In genomic region chr7:45668921-45669320, GRCm38 (mm10) we compare ENCODE assay signal across 16 mouse cellular contexts. TPM values are rescaled to one million over a fixed set of nuclear protein-coding genes. Genes with fewer than 3 reads are reported as not detected.
A peak's percentile ranks its signal among the peaks of the same experiment; 100 is the strongest.
DNase-seq lines count a peak whose midpoint lies in the region; ATAC-seq and TF ChIP-seq lines count a peak whose summit lies in the region.
"Had no signal": no experiment of that assay in that cellular context is flagged by ENCODE, and none has a peak within 500 bp of the region (broad histone marks: within the 10 kb centered on the region; RNA-seq: fewer than 3 reads in every experiment).

No protein-coding gene starts in this region.

- TF ChIP-seq CTCF in heart, adult 2 months (IDR thresholded peaks at IDR 0.05), result peak; percentile 59
- TF ChIP-seq CTCF in liver, embryonic 14.5 days (IDR thresholded peaks at IDR 0.05; ENCODE audit: low read depth), result peak; percentile 41
- peak; percentile 54 for TF ChIP-seq CTCF in E14TG2a.4 (conservative IDR thresholded peaks at IDR 0.05; ENCODE audit: low read length)
- TF ChIP-seq CTCF in brain, embryonic 14.5 days (IDR thresholded peaks at IDR 0.05; ENCODE audit: borderline replicate concordance, extremely low read depth, insufficient read depth, insufficient read length), result peak; percentile 11; the same call in 1 of the 2 replicates

- no peaks in the 10 kb centered on the region for H3K27me3 ChIP-seq in heart, adult 2 months (ENCODE audit: control insufficient read depth, insufficient read depth, low read length)
- no peaks in the 10 kb centered on the region for H3K27me3 ChIP-seq in liver, embryonic 14.5 days (ENCODE audit: control insufficient read depth, insufficient read depth, low read length)
- H3K27me3 ChIP-seq in E14TG2a.4 (ENCODE audit: insufficient read depth, low read length), result peaks cover 16% of the 10 kb centered on the region; the same call in 1 of the 2 replicates
- H3K27me3 ChIP-seq in limb, embryonic 10.5 days (ENCODE audit: low read depth, poor library complexity, severe bottlenecking), result no peaks in the 10 kb centered on the region
- H3K27me3 ChIP-seq: forebrain, embryonic 13.5 days; limb, embryonic 15.5 days; midbrain, embryonic 15.5 days had no signal

- H3K36me3 ChIP-seq in heart, adult 2 months (ENCODE audit: control insufficient read depth, insufficient read depth, low read length), result no peaks in the 10 kb centered on the region
- H3K36me3 ChIP-seq in liver, embryonic 14.5 days (replicated peaks; ENCODE audit: control insufficient read depth, insufficient read depth, low read depth), result no peaks in the 10 kb centered on the region
- no peaks in the 10 kb centered on the region for H3K36me3 ChIP-seq in E14TG2a.4 (ENCODE audit: insufficient read depth, low read length)
- no peaks in the 10 kb centered on the region for H3K36me3 ChIP-seq in limb, embryonic 10.5 days
- H3K36me3 ChIP-seq: limb, embryonic 15.5 days; midbrain, embryonic 15.5 days had no signal

- no peaks in the 10 kb centered on the region for H3K79me2 ChIP-seq in heart, adult 2 months (replicated peaks; ENCODE audit: control insufficient read depth, insufficient read depth, low read length)

- intact Hi-C loops in heart, adult 2 months (cut with DNase I), result no loop called here

- H3K4me1 ChIP-seq in heart, adult 2 months (ENCODE audit: control insufficient read depth, insufficient read depth, low read length), result no peaks in the 10 kb centered on the region
- H3K4me1 ChIP-seq in liver, embryonic 14.5 days (replicated peaks; ENCODE audit: control insufficient read depth in 2 of 2, insufficient read depth in 2 of 2, low read length in 1 of 2), result peaks cover 0 to 5% of the 10 kb centered on the region in 2 experiments; a peak in 1 of 4 replicates
- peaks cover 27% of the 10 kb centered on the region for H3K4me1 ChIP-seq in E14TG2a.4 (replicated peaks; ENCODE audit: low read depth, low read length)
- peaks cover 20% of the 10 kb centered on the region for H3K4me1 ChIP-seq in limb, embryonic 10.5 days
- H3K4me1 ChIP-seq: forebrain, embryonic 13.5 days; midbrain, embryonic 15.5 days had no signal

- no peak overlapping the region for H3K27ac ChIP-seq in heart, adult 2 months
- no peak overlapping the region for H3K27ac ChIP-seq in liver, embryonic 14.5 days
- no peak overlapping the region for H3K27ac ChIP-seq in limb, embryonic 10.5 days
- H3K27ac ChIP-seq: forebrain, embryonic 13.5 days; limb, embryonic 15.5 days; macrophage; midbrain, embryonic 15.5 days had no signal

- no peak for TF ChIP-seq EP300 in heart, adult 2 months (IDR thresholded peaks at IDR 0.05; ENCODE audit: insufficient read depth, low read depth, low read length)
- no peak for TF ChIP-seq EP300 in liver, embryonic 14.5 days (IDR thresholded peaks at IDR 0.05; ENCODE audit: low read depth)

- WGBS in heart, adult 2 months, result 96% methylated on average over 9 of the region's 9 CpGs
- 82% methylated on average over 9 of the region's 9 CpGs for WGBS in liver, embryonic 14.5 days (ENCODE audit: insufficient replicate concordance)
- 96% methylated on average over 9 of the region's 9 CpGs for WGBS in limb, embryonic 10.5 days

- H3K9ac ChIP-seq in heart, adult 2 months (ENCODE audit: low read depth, low read length), result no peak overlapping the region
- no peak overlapping the region for H3K9ac ChIP-seq in liver, embryonic 14.5 days (replicated peaks)
- H3K9ac ChIP-seq: forebrain, embryonic 13.5 days; limb, embryonic 15.5 days; midbrain, embryonic 15.5 days had no signal

- no peak for TF ChIP-seq POLR2A in heart, adult 2 months (IDR thresholded peaks at IDR 0.05; ENCODE audit: insufficient read depth, low read depth, low read length)
- no peak for TF ChIP-seq POLR2A in brain, embryonic 14.5 days (IDR thresholded peaks at IDR 0.05; ENCODE audit: borderline replicate concordance, extremely low read depth, insufficient read depth, insufficient read length, poor library complexity, severe bottlenecking)

- no peaks in the 10 kb centered on the region for H3K9me3 ChIP-seq in liver, embryonic 14.5 days (ENCODE audit: control insufficient read depth, low read length)
- peaks cover 13% of the 10 kb centered on the region for H3K9me3 ChIP-seq in E14TG2a.4 (ENCODE audit: low read length)
- no peaks in the 10 kb centered on the region for H3K9me3 ChIP-seq in limb, embryonic 10.5 days (replicated peaks)
- H3K9me3 ChIP-seq: forebrain, embryonic 13.5 days; limb, embryonic 15.5 days; midbrain, embryonic 15.5 days had no signal

- no peak overlapping the region for H3K4me3 ChIP-seq in heart, adult 2 months
- no peak overlapping the region for H3K4me3 ChIP-seq in liver, embryonic 14.5 days (ENCODE audit: insufficient read depth in 1 of 2, low read depth in 2 of 2, low read length in 2 of 2)
- H3K4me3 ChIP-seq in E14TG2a.4 (replicated peaks; ENCODE audit: low read length), result no peak overlapping the region
- no peak overlapping the region for H3K4me3 ChIP-seq in limb, embryonic 10.5 days
- H3K4me3 ChIP-seq: forebrain, embryonic 13.5 days; limb, embryonic 15.5 days; midbrain, embryonic 15.5 days had no signal

- no peak overlapping the region for H3K4me2 ChIP-seq in liver, embryonic 14.5 days (ENCODE audit: low read depth)
- H3K4me2 ChIP-seq: forebrain, embryonic 13.5 days; limb, embryonic 15.5 days; midbrain, embryonic 15.5 days had no signal

- no peak for DNase-seq in heart, adult 2 months
- no peak for DNase-seq in heart, adult 8-10 months (ENCODE audit: low spot score)
- DNase-seq in liver, embryonic 14.5 days (ENCODE audit: low read depth in 3 of 3, low spot score in 3 of 3), result no peak
- no peak for DNase-seq in liver
- DNase-seq in brain, embryonic 14.5 days (ENCODE audit: low read depth), result no peak
- DNase-seq in limb, embryonic 10.5 days (ENCODE audit: low spot score), result no peak
- DNase-seq in thymus, postnatal 10 days (ENCODE audit: low spot score in 2 of 2), result no peak
- DNase-seq: cerebellum, adult 18-20 months; heart, adult 18-20 months; heart, postnatal 14 days had no signal

- ATAC-seq in liver, embryonic 14.5 days (ENCODE audit: insufficient read depth), result no peak
- ATAC-seq: forebrain, embryonic 13.5 days; hindbrain, embryonic 16.5 days; midbrain, embryonic 15.5 days had no signal

RNA-seq across cellular contexts. Expression of gene Fut2, which starts 2.7 kb away (rescaled TPM):
- under 1 TPM; 0.50 to 0.60 TPM for total RNA-seq in heart, adult 2 months (2021)
- 1.1 and 1.9 TPM in 2 replicates for polyA plus RNA-seq in heart, adult 2 months (2012; rRNA removed)
- total RNA-seq in heart, adult 8-10 months (2022), result 1 to 10 TPM in 1 of 4 experiments, under 1 TPM in 3; 0.19 to 1.5 (median 0.58) TPM
- 0.17 TPM in 1 of 2 replicates, not detected in the other for polyA plus RNA-seq in liver, embryonic 14.5 days (2012; rRNA removed)
- not detected in 2 replicates for polyA plus RNA-seq in liver, embryonic 14.5 days (2014; fragmentation: Nextera tagmentation; extraction: Ambion mirVana)
- 0.10 and 0.16 TPM in 2 replicates for polyA plus RNA-seq in brain, embryonic 14.5 days (2012; rRNA removed)
- polyA plus RNA-seq in limb, embryonic 10.5 days (2016; fragmentation: Nextera tagmentation; extraction: Ambion mirVana), result 0.16 and 0.21 TPM in 2 replicates
- polyA plus RNA-seq: forebrain, embryonic 13.5 days; macrophage had no signal

RNA-seq across cellular contexts. Expression of gene Ntn5, which starts 14.9 kb away (rescaled TPM):
- total RNA-seq in heart, adult 2 months (2021), result under 1 TPM; 0.18 to 0.26 TPM
- 0.47 TPM in 1 of 2 replicates, not detected in the other for polyA plus RNA-seq in heart, adult 2 months (2012; rRNA removed)
- under 1 TPM in 2 of 4 experiments, not detected in 2; 0.22 to 0.25 TPM for total RNA-seq in heart, adult 8-10 months (2022)
- polyA plus RNA-seq in liver, embryonic 14.5 days (2012; rRNA removed), result 0.04 TPM in 1 of 2 replicates, not detected in the other
- polyA plus RNA-seq in liver, embryonic 14.5 days (2014; fragmentation: Nextera tagmentation; extraction: Ambion mirVana), result not detected in 2 replicates
- polyA plus RNA-seq in brain, embryonic 14.5 days (2012; rRNA removed), result 0.64 and 2.1 TPM in 2 replicates
- polyA plus RNA-seq in limb, embryonic 10.5 days (2016; fragmentation: Nextera tagmentation; extraction: Ambion mirVana), result 0.16 and 0.39 TPM in 2 replicates
- total RNA-seq: heart, adult 18-20 months had no signal
- polyA plus RNA-seq: forebrain, embryonic 13.5 days; macrophage had no signal

RNA-seq across cellular contexts. Expression of gene Sec1, which starts 25.3 kb away (rescaled TPM):
- under 1 TPM; 0.16 to 0.25 TPM for total RNA-seq in heart, adult 2 months (2021)
- 0.16 and 0.41 TPM in 2 replicates for polyA plus RNA-seq in heart, adult 2 months (2012; rRNA removed)
- under 1 TPM in 3 of 4 experiments, not detected in 1; 0.16 to 0.25 (median 0.23) TPM for total RNA-seq in heart, adult 8-10 months (2022)
- 0.02 and 0.03 TPM in 2 replicates for polyA plus RNA-seq in liver, embryonic 14.5 days (2012; rRNA removed)
- not detected in 2 replicates for polyA plus RNA-seq in liver, embryonic 14.5 days (2014; fragmentation: Nextera tagmentation; extraction: Ambion mirVana)
- 0.66 and 1.1 TPM in 2 replicates for polyA plus RNA-seq in brain, embryonic 14.5 days (2012; rRNA removed)
- 0.54 and 0.83 TPM in 2 replicates for polyA plus RNA-seq in limb, embryonic 10.5 days (2016; fragmentation: Nextera tagmentation; extraction: Ambion mirVana)
- polyA plus RNA-seq: macrophage had no signal

RNA-seq across cellular contexts. Expression of gene Mamstr, which starts 29.1 kb away (rescaled TPM):
- total RNA-seq in heart, adult 2 months (2021), result 1 to 10 TPM; 3.8 to 4.0 TPM
- 11.3 and 12.0 TPM in 2 replicates for polyA plus RNA-seq in heart, adult 2 months (2012; rRNA removed)
- 1 to 10 TPM; 2.0 to 5.9 (median 5.1) TPM for total RNA-seq in heart, adult 8-10 months (2022)
- 0.25 and 0.56 TPM in 2 replicates for polyA plus RNA-seq in liver, embryonic 14.5 days (2012; rRNA removed)
- 0.18 TPM in 1 of 2 replicates, not detected in the other for polyA plus RNA-seq in liver, embryonic 14.5 days (2014; fragmentation: Nextera tagmentation; extraction: Ambion mirVana)
- 3.2 and 4.0 TPM in 2 replicates for polyA plus RNA-seq in brain, embryonic 14.5 days (2012; rRNA removed)
- 2.2 and 3.2 TPM in 2 replicates for polyA plus RNA-seq in limb, embryonic 10.5 days (2016; fragmentation: Nextera tagmentation; extraction: Ambion mirVana)
- polyA plus RNA-seq: macrophage had no signal

RNA-seq across cellular contexts. Expression of gene Car11, which starts 30.7 kb away (rescaled TPM):
- total RNA-seq in heart, adult 2 months (2021), result 1 to 10 TPM; 5.2 to 6.8 TPM
- polyA plus RNA-seq in heart, adult 2 months (2012; rRNA removed), result 10.6 and 14.4 TPM in 2 replicates
- total RNA-seq in heart, adult 8-10 months (2022), result 1 to 10 TPM; 5.5 to 8.7 (median 8.1) TPM
- polyA plus RNA-seq in liver, embryonic 14.5 days (2012; rRNA removed), result 0.23 and 0.58 TPM in 2 replicates
- polyA plus RNA-seq in liver, embryonic 14.5 days (2014; fragmentation: Nextera tagmentation; extraction: Ambion mirVana), result 0.42 and 0.44 TPM in 2 replicates
- polyA plus RNA-seq in brain, embryonic 14.5 days (2012; rRNA removed), result 81.4 and 108 TPM in 2 replicates
- polyA plus RNA-seq in limb, embryonic 10.5 days (2016; fragmentation: Nextera tagmentation; extraction: Ambion mirVana), result 2.2 and 4.9 TPM in 2 replicates
